In genomic region chr15:99333676-99334065, GRCm38 (mm10) we compare ENCODE assay signal across 8 mouse cellular contexts. TPM values are rescaled to one million over a fixed set of nuclear protein-coding genes. Genes with fewer than 3 reads are reported as not detected.
A peak's percentile ranks its signal among the peaks of the same experiment; 100 is the strongest.
DNase-seq lines count a peak whose midpoint lies in the region; ATAC-seq lines count a peak whose summit lies in the region.

No protein-coding gene starts in this region.

- H3K4me3 ChIP-seq in midbrain, embryonic 10.5 days: no peak overlapping the region
- no peak overlapping the region for H3K4me3 ChIP-seq in midbrain, embryonic 11.5 days (ENCODE audit: low read depth, low read length)
- no peak overlapping the region for H3K4me3 ChIP-seq in heart, embryonic 11.5 days (ENCODE audit: low read depth, low read length)
- no peak overlapping the region for H3K4me3 ChIP-seq in neural tube, embryonic 14.5 days (ENCODE audit: low read depth, low read length)

- peaks cover 11% of the 10 kb centered on the region for H3K36me3 ChIP-seq in midbrain, embryonic 10.5 days
- no peaks in the 10 kb centered on the region for H3K36me3 ChIP-seq in midbrain, embryonic 11.5 days (ENCODE audit: control insufficient read depth, insufficient read depth, low read length)
- H3K36me3 ChIP-seq in heart, embryonic 11.5 days (ENCODE audit: control insufficient read depth, insufficient read depth, low read length): no peaks in the 10 kb centered on the region
- no peaks in the 10 kb centered on the region; the same call in 1 of the 2 replicates for H3K36me3 ChIP-seq in neural tube, embryonic 14.5 days (ENCODE audit: control insufficient read depth, insufficient read depth, low read length)

- DNase-seq in midbrain, embryonic 10.5 days (ENCODE audit: low spot score): no peak
- DNase-seq in midbrain, embryonic 11.5 days (ENCODE audit: low spot score, missing footprints): no peak
- peak; percentile 81 for DNase-seq in kidney, postnatal 10 days
- DNase-seq in layer of hippocampus, adult 18-20 months (ENCODE audit: low spot score in 2 of 2): no peak
- no peak for DNase-seq in adrenal gland, postnatal 25 days

- ATAC-seq in midbrain, embryonic 11.5 days (ENCODE audit: low FRiP score): no peak
- ATAC-seq in heart, embryonic 11.5 days (replicated peaks; ENCODE audit: insufficient number of reproducible peaks, low FRiP score, low TSS enrichment): no peak
- ATAC-seq in neural tube, embryonic 14.5 days (ENCODE audit: low read depth): no peak
- no peak for ATAC-seq in megakaryocyte-erythroid progenitor cell, adult 5-6 weeks (replicated peaks; ENCODE audit: low FRiP score, low TSS enrichment, poor library complexity, severe bottlenecking)

- H3K4me2 ChIP-seq in midbrain, embryonic 11.5 days: no peak overlapping the region
- H3K4me2 ChIP-seq in heart, embryonic 11.5 days: no peak overlapping the region; the same call in 1 of the 2 replicates
- H3K4me2 ChIP-seq in neural tube, embryonic 14.5 days (ENCODE audit: low read depth, low read length): no peak overlapping the region

- H3K9me3 ChIP-seq in midbrain, embryonic 10.5 days (replicated peaks): no peaks in the 10 kb centered on the region
- no peaks in the 10 kb centered on the region for H3K9me3 ChIP-seq in midbrain, embryonic 11.5 days (ENCODE audit: control insufficient read depth, low read length)
- no peaks in the 10 kb centered on the region for H3K9me3 ChIP-seq in heart, embryonic 11.5 days (replicated peaks; ENCODE audit: control insufficient read depth, low read length)
- H3K9me3 ChIP-seq in neural tube, embryonic 14.5 days (ENCODE audit: control insufficient read depth, low read length): no peaks in the 10 kb centered on the region

- H3K27ac ChIP-seq in midbrain, embryonic 10.5 days (replicated peaks): peak overlapping the region; percentile 78
- H3K27ac ChIP-seq in midbrain, embryonic 11.5 days (ENCODE audit: low read depth, low read length): no peak overlapping the region; the same call in 1 of the 2 replicates
- H3K27ac ChIP-seq in heart, embryonic 11.5 days (ENCODE audit: low read depth, low read length): peak overlapping the region; percentile 91
- peak overlapping the region; percentile 68 for H3K27ac ChIP-seq in neural tube, embryonic 14.5 days (ENCODE audit: low read depth, low read length)

- WGBS in midbrain, embryonic 10.5 days: 95% methylated on average over 3 of the region's 3 CpGs
- 83% methylated on average over 3 of the region's 3 CpGs for WGBS in midbrain, embryonic 11.5 days
- 70% methylated on average over 3 of the region's 3 CpGs for WGBS in heart, embryonic 11.5 days (ENCODE audit: insufficient replicate concordance)
- 85% methylated on average over 3 of the region's 3 CpGs for WGBS in neural tube, embryonic 14.5 days

- peaks cover 17% of the 10 kb centered on the region for H3K27me3 ChIP-seq in midbrain, embryonic 10.5 days (ENCODE audit: low read depth, poor library complexity, severe bottlenecking)
- no peaks in the 10 kb centered on the region for H3K27me3 ChIP-seq in midbrain, embryonic 11.5 days (ENCODE audit: control insufficient read depth, insufficient read depth, low read length)
- no peaks in the 10 kb centered on the region for H3K27me3 ChIP-seq in heart, embryonic 11.5 days (ENCODE audit: control insufficient read depth, insufficient read depth, low read length)
- H3K27me3 ChIP-seq in neural tube, embryonic 14.5 days (ENCODE audit: control insufficient read depth, insufficient read depth, low read length): no peaks in the 10 kb centered on the region

- peaks cover 45% of the 10 kb centered on the region for H3K4me1 ChIP-seq in midbrain, embryonic 10.5 days
- no peaks in the 10 kb centered on the region; the same call in 1 of the 2 replicates for H3K4me1 ChIP-seq in midbrain, embryonic 11.5 days (ENCODE audit: control insufficient read depth, insufficient read depth, low read length)
- peaks cover 73% of the 10 kb centered on the region for H3K4me1 ChIP-seq in heart, embryonic 11.5 days (ENCODE audit: control insufficient read depth, insufficient read depth, low read length)
- H3K4me1 ChIP-seq in neural tube, embryonic 14.5 days (ENCODE audit: control insufficient read depth, insufficient read depth, low read length): 0 out of 2 replicates have a peak, but pooled peaks cover 4% of the 10 kb centered on the region

- no peak overlapping the region for H3K9ac ChIP-seq in midbrain, embryonic 11.5 days (ENCODE audit: low read length)
- H3K9ac ChIP-seq in heart, embryonic 11.5 days (ENCODE audit: low read depth, low read length): peak overlapping the region; percentile 52; the same call in 1 of the 2 replicates
- H3K9ac ChIP-seq in neural tube, embryonic 14.5 days (replicated peaks; ENCODE audit: low read depth, low read length): no peak overlapping the region

RNA-seq across cellular contexts. Expression of gene Fmnl3, which starts 36.6 kb away (rescaled TPM):
- 10.9 and 12.6 TPM in 2 replicates for polyA plus RNA-seq in midbrain, embryonic 10.5 days (2016; fragmentation: Nextera tagmentation; extraction: Ambion mirVana)
- polyA plus RNA-seq in midbrain, embryonic 11.5 days (2014; fragmentation: Nextera tagmentation; extraction: Ambion mirVana): 8.6 and 8.9 TPM in 2 replicates
- polyA plus RNA-seq in heart, embryonic 11.5 days (2014; fragmentation: Nextera tagmentation; extraction: Ambion mirVana): 11.0 and 11.4 TPM in 2 replicates
- 7.3 and 8.8 TPM in 2 replicates for polyA plus RNA-seq in neural tube, embryonic 14.5 days (2014; fragmentation: Nextera tagmentation; extraction: Ambion mirVana)
- 1 to 10 TPM; 7.1 to 8.8 TPM for total RNA-seq in layer of hippocampus, adult 18-20 months (2021)
- total RNA-seq in megakaryocyte-erythroid progenitor cell, adult 5-6 weeks (2014; fragmentation: Nextera tagmentation): 0.70 and 4.9 TPM in 2 replicates
- 0.61 and 1.8 TPM in 2 replicates for total RNA-seq in megakaryocyte-erythroid progenitor cell, adult 5-6 weeks (2017)
- 16.4 and 24.1 TPM in 2 replicates for total RNA-seq in adrenal gland, postnatal 25 days (2021)

RNA-seq across cellular contexts. Expression of gene Fam186b, which starts 38.0 kb away (rescaled TPM):
- 0.11 and 0.19 TPM in 2 replicates for polyA plus RNA-seq in midbrain, embryonic 10.5 days (2016; fragmentation: Nextera tagmentation; extraction: Ambion mirVana)
- 0.19 TPM in 1 of 2 replicates, not detected in the other for polyA plus RNA-seq in midbrain, embryonic 11.5 days (2014; fragmentation: Nextera tagmentation; extraction: Ambion mirVana)
- polyA plus RNA-seq in heart, embryonic 11.5 days (2014; fragmentation: Nextera tagmentation; extraction: Ambion mirVana): 0.17 and 0.66 TPM in 2 replicates
- 0.53 and 0.66 TPM in 2 replicates for polyA plus RNA-seq in neural tube, embryonic 14.5 days (2014; fragmentation: Nextera tagmentation; extraction: Ambion mirVana)
- 1 to 10 TPM; 1.6 to 2.2 TPM for total RNA-seq in layer of hippocampus, adult 18-20 months (2021)
- not detected in 2 replicates for total RNA-seq in megakaryocyte-erythroid progenitor cell, adult 5-6 weeks (2014; fragmentation: Nextera tagmentation)
- not detected in 2 replicates for total RNA-seq in megakaryocyte-erythroid progenitor cell, adult 5-6 weeks (2017)
- 2.4 and 4.8 TPM in 2 replicates for total RNA-seq in adrenal gland, postnatal 25 days (2021)

RNA-seq across cellular contexts. Expression of gene Prpf40b, which starts 38.8 kb away (rescaled TPM):
- polyA plus RNA-seq in midbrain, embryonic 10.5 days (2016; fragmentation: Nextera tagmentation; extraction: Ambion mirVana): 61.2 and 70.7 TPM in 2 replicates
- 41.5 and 41.6 TPM in 2 replicates for polyA plus RNA-seq in midbrain, embryonic 11.5 days (2014; fragmentation: Nextera tagmentation; extraction: Ambion mirVana)
- 34.6 and 37.4 TPM in 2 replicates for polyA plus RNA-seq in heart, embryonic 11.5 days (2014; fragmentation: Nextera tagmentation; extraction: Ambion mirVana)
- polyA plus RNA-seq in neural tube, embryonic 14.5 days (2014; fragmentation: Nextera tagmentation; extraction: Ambion mirVana): 96.9 and 113 TPM in 2 replicates
- 10 to 100 TPM; 93.2 to 93.7 TPM for total RNA-seq in layer of hippocampus, adult 18-20 months (2021)
- 26.2 and 41.2 TPM in 2 replicates for total RNA-seq in megakaryocyte-erythroid progenitor cell, adult 5-6 weeks (2014; fragmentation: Nextera tagmentation)
- 1.4 and 3.5 TPM in 2 replicates for total RNA-seq in megakaryocyte-erythroid progenitor cell, adult 5-6 weeks (2017)
- total RNA-seq in adrenal gland, postnatal 25 days (2021): 55.2 and 59.6 TPM in 2 replicates

RNA-seq across cellular contexts. Expression of gene Tmbim6, which starts 59.0 kb away (rescaled TPM):
- 288 and 305 TPM in 2 replicates for polyA plus RNA-seq in midbrain, embryonic 10.5 days (2016; fragmentation: Nextera tagmentation; extraction: Ambion mirVana)
- 228 and 248 TPM in 2 replicates for polyA plus RNA-seq in midbrain, embryonic 11.5 days (2014; fragmentation: Nextera tagmentation; extraction: Ambion mirVana)
- 233 and 290 TPM in 2 replicates for polyA plus RNA-seq in heart, embryonic 11.5 days (2014; fragmentation: Nextera tagmentation; extraction: Ambion mirVana)
- 245 and 257 TPM in 2 replicates for polyA plus RNA-seq in neural tube, embryonic 14.5 days (2014; fragmentation: Nextera tagmentation; extraction: Ambion mirVana)
- total RNA-seq in layer of hippocampus, adult 18-20 months (2021): 100 to 1,000 TPM; 359 to 374 TPM
- 165 and 208 TPM in 2 replicates for total RNA-seq in megakaryocyte-erythroid progenitor cell, adult 5-6 weeks (2014; fragmentation: Nextera tagmentation)
- total RNA-seq in megakaryocyte-erythroid progenitor cell, adult 5-6 weeks (2017): 86.9 and 93.6 TPM in 2 replicates
- 719 and 813 TPM in 2 replicates for total RNA-seq in adrenal gland, postnatal 25 days (2021)
